Mouse (Mus musculus): ENCODE measurements at regions not wholly inside any gene's neighbourhood (a gene's known extent, or its start where the extent isn't known, plus 50 kb on each side); places are given as distances from the start of the nearest gene placed in this dataset.
A peak's percentile ranks its signal among the peaks of the same experiment; 100 is the strongest.

- no peak for DNase-seq (ENCODE audit: extremely low spot score in 1 of 2, low spot score in 1 of 2)
Measured at GRCm38 (mm10) chr19:14035371-14035770, 122.0 kb downstream of the Olfr1505 start.

- no peak for DNase-seq (ENCODE audit: extremely low spot score in 1 of 2, low spot score in 1 of 2)
Measured at GRCm38 (mm10) chr19:14035785-14036184, 122.5 kb downstream of the Olfr1505 start.

GRCm38 (mm10) chr19:14036750-14037149 lies 123.4 kb downstream of the Olfr1505 start:
- DNase-seq (ENCODE audit: extremely low spot score in 1 of 2, low spot score in 1 of 2): no peak

- no peak for DNase-seq (ENCODE audit: extremely low spot score in 1 of 2, low spot score in 1 of 2)
Measured at GRCm38 (mm10) chr19:14042753-14043152, 129.4 kb downstream of the Olfr1505 start.

- peak in 1 of 2 experiments; percentile 40 for DNase-seq (ENCODE audit: extremely low spot score in 1 of 2, low spot score in 1 of 2)
Measured at GRCm38 (mm10) chr19:14045456-14045855, 132.1 kb downstream of the Olfr1505 start.

GRCm38 (mm10) chr19:14052052-14052451 lies 138.7 kb downstream of the Olfr1505 start:
- DNase-seq (ENCODE audit: extremely low spot score in 1 of 2, low spot score in 1 of 2): no peak

- peak in 1 of 2 experiments; percentile 22 for DNase-seq (ENCODE audit: extremely low spot score in 1 of 2, low spot score in 1 of 2)
Measured at GRCm38 (mm10) chr19:14080538-14080937, 167.2 kb downstream of the Olfr1505 start.

GRCm38 (mm10) chr19:14084726-14085125 lies 171.4 kb downstream of the Olfr1505 start:
- no peak for DNase-seq (ENCODE audit: extremely low spot score in 1 of 2, low spot score in 1 of 2)

- DNase-seq (ENCODE audit: extremely low spot score in 1 of 2, low spot score in 1 of 2): no peak
Measured at GRCm38 (mm10) chr19:14090106-14090505, 176.8 kb downstream of the Olfr1505 start.

GRCm38 (mm10) chr19:14094191-14094590 lies 180.9 kb downstream of the Olfr1505 start:
- DNase-seq (ENCODE audit: extremely low spot score in 1 of 2, low spot score in 1 of 2): no peak

GRCm38 (mm10) chr19:14096187-14096586 lies 182.9 kb downstream of the Olfr1505 start:
- DNase-seq (ENCODE audit: extremely low spot score in 1 of 2, low spot score in 1 of 2): no peak

GRCm38 (mm10) chr19:14109091-14109490 lies 195.8 kb downstream of the Olfr1505 start:
- no peak for DNase-seq (ENCODE audit: extremely low spot score in 1 of 2, low spot score in 1 of 2)

- no peak for DNase-seq (ENCODE audit: extremely low spot score in 1 of 2, low spot score in 1 of 2)
Measured at GRCm38 (mm10) chr19:14123348-14124113, 210.2 kb downstream of the Olfr1505 start.

GRCm38 (mm10) chr19:14124250-14124827 lies 211.0 kb downstream of the Olfr1505 start:
- DNase-seq (ENCODE audit: extremely low spot score in 1 of 2, low spot score in 1 of 2): no peak

GRCm38 (mm10) chr19:14124986-14125385 lies 211.7 kb downstream of the Olfr1505 start:
- no peak for DNase-seq (ENCODE audit: extremely low spot score in 1 of 2, low spot score in 1 of 2)

- DNase-seq (ENCODE audit: extremely low spot score in 1 of 2, low spot score in 1 of 2): no peak
Measured at GRCm38 (mm10) chr19:14128397-14129209, 215.3 kb downstream of the Olfr1505 start.

GRCm38 (mm10) chr19:14161217-14161616 lies 247.9 kb downstream of the Olfr1505 start:
- peak in 1 of 2 experiments; percentile 2 for DNase-seq (ENCODE audit: extremely low spot score in 1 of 2, low spot score in 1 of 2)

GRCm38 (mm10) chr19:14162773-14163172 lies 249.4 kb downstream of the Olfr1505 start:
- DNase-seq (ENCODE audit: extremely low spot score in 1 of 2, low spot score in 1 of 2): no peak

GRCm38 (mm10) chr19:14165775-14166174 lies 252.4 kb downstream of the Olfr1505 start:
- no peak for DNase-seq (ENCODE audit: extremely low spot score in 1 of 2, low spot score in 1 of 2)

- DNase-seq (ENCODE audit: extremely low spot score in 1 of 2, low spot score in 1 of 2): no peak
Measured at GRCm38 (mm10) chr19:14180244-14180643, 266.9 kb downstream of the Olfr1505 start.

- DNase-seq (ENCODE audit: extremely low spot score in 1 of 2, low spot score in 1 of 2): no peak
Measured at GRCm38 (mm10) chr19:14180956-14181355, 267.6 kb downstream of the Olfr1505 start.
